Mouse (Mus musculus) retina, postnatal 7 days (tissue): Measurements from ENCODE around the gene Gm20388.

Source experiments
- DNase-seq: peaks from one replicate; pipeline ENCODE4 v3.0.0-alpha.2; 2012; ENCODE audit warnings: low read depth, low spot score

The Gm20388 gene

GRCm38 (mm10) chr8:123342911-123343310 is 3432.3 kb downstream of the Gm20388 start:
- no peak for DNase-seq

GRCm38 (mm10) chr8:123343422-123343821 is 3432.8 kb downstream of the Gm20388 start:
- no peak for DNase-seq

- no peak for DNase-seq
Measured at GRCm38 (mm10) chr8:123345135-123345534, 3434.5 kb downstream of the Gm20388 start.

GRCm38 (mm10) chr8:123345856-123346255 is 3435.2 kb downstream of the Gm20388 start:
- DNase-seq = no peak

GRCm38 (mm10) chr8:123347293-123347692 is 3436.7 kb downstream of the Gm20388 start:
- no peak for DNase-seq

GRCm38 (mm10) chr8:123348237-123348843 is 3437.7 kb downstream of the Gm20388 start:
- DNase-seq = no peak

GRCm38 (mm10) chr8:123349073-123349472 is 3438.4 kb downstream of the Gm20388 start:
- no peak for DNase-seq

- no peak for DNase-seq
Measured at GRCm38 (mm10) chr8:123352118-123352517, 3441.5 kb downstream of the Gm20388 start.

- DNase-seq = no peak
Measured at GRCm38 (mm10) chr8:123352786-123353185, 3442.1 kb downstream of the Gm20388 start.

- no peak for DNase-seq
Measured at GRCm38 (mm10) chr8:123353216-123353615, 3442.6 kb downstream of the Gm20388 start.

- DNase-seq = peak; percentile 78
Measured at GRCm38 (mm10) chr8:123361082-123361739, 3450.6 kb downstream of the Gm20388 start.

- peak; percentile 96 for DNase-seq
Measured at GRCm38 (mm10) chr8:123373403-123374238, 3463.0 kb downstream of the Gm20388 start, which contains the start of gene Tcf25. Gene Tcf25 (plus strand): TSS chr8:123373753.

- DNase-seq = peak; percentile 86
Measured at GRCm38 (mm10) chr8:123374239-123374578, 3463.6 kb downstream of the Gm20388 start.

GRCm38 (mm10) chr8:123375701-123376100 is 3465.1 kb downstream of the Gm20388 start:
- DNase-seq = no peak

- DNase-seq = no peak
Measured at GRCm38 (mm10) chr8:123376106-123376505, 3465.5 kb downstream of the Gm20388 start.

GRCm38 (mm10) chr8:123381711-123382110 is 3471.1 kb downstream of the Gm20388 start:
- DNase-seq = no peak

- no peak for DNase-seq
Measured at GRCm38 (mm10) chr8:123382516-123382915, 3471.9 kb downstream of the Gm20388 start.

GRCm38 (mm10) chr8:123384883-123385540 is 3474.4 kb downstream of the Gm20388 start:
- DNase-seq = peak; percentile 31

- no peak for DNase-seq
Measured at GRCm38 (mm10) chr8:123387041-123387440, 3476.4 kb downstream of the Gm20388 start.

GRCm38 (mm10) chr8:123387801-123388200 is 3477.2 kb downstream of the Gm20388 start:
- DNase-seq = no peak

GRCm38 (mm10) chr8:123389026-123389425 is 3478.4 kb downstream of the Gm20388 start:
- DNase-seq = no peak

GRCm38 (mm10) chr8:123398308-123398707 is 3487.7 kb downstream of the Gm20388 start:
- no peak for DNase-seq
